Mouse (Mus musculus) induced T-regulatory cell, adult 2 months (primary cell): ENCODE measurements around the gene Plekhh2.

Experiments
- DNase-seq: peaks from one replicate; pipeline ENCODE4 v3.0.0-alpha.2; 2012; ENCODE audit warnings: low read depth

The Plekhh2 gene

DNA sequence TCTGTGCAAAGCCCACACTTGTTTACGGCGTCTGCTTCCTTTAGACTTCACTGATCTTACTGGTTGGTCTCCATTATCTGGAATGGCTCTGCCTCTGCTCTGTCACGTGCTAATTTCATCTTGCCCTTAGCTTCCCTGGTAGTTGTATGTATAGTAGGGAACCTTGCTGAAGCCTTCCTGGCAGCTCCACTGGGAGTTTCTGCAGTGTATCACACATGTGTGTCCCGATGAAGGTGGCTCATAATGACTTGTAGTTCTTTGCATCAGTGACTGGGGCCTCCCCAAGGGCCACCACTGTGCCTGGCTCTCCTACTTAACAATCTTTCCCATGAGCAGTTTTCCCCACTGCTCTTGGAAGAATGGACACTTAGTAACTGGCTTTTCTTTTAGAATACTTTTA is 96.9 kb downstream of the Plekhh2 start:
- no peak for DNase-seq

DNA sequence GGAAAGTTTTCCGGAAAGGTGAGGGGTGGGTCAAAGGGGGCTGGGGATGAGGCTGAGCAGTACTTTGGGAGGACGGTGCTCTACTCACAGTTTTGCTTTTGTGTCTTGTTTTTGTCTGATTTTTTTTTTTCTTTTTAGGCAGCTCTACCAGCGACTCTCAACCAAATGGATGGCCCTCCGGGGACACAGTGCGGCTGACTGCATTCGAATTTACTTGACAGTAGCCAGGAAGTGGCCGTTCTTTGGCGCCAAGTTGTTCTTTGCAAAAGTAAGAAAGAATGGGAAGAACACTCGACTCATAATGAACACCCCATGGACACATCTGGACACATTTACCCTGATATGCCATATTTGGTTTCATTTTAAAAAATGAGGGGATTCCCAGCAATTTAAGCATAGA is 99.8 kb downstream of the Plekhh2 start:
- no peak for DNase-seq

DNA sequence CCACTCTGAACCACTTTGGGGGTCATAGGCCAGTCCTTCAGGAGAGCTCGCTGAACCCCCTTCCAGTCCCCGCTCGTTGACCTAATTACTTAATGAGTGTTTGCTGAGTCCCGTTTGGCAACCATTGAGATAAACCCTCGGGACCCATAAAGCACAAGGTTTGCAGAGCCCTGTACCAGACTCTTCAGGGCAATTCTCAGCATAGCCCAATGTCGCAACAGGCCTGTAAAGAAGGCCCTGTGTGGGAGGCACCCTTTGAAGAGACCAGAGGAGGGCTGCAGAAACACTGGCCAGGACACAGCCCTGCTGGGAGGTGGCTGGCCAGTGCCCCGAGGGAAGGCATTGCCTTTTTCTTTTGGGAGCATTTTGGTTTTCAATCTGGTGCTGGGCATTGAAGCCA is 100.3 kb downstream of the Plekhh2 start:
- DNase-seq = no peak

DNA sequence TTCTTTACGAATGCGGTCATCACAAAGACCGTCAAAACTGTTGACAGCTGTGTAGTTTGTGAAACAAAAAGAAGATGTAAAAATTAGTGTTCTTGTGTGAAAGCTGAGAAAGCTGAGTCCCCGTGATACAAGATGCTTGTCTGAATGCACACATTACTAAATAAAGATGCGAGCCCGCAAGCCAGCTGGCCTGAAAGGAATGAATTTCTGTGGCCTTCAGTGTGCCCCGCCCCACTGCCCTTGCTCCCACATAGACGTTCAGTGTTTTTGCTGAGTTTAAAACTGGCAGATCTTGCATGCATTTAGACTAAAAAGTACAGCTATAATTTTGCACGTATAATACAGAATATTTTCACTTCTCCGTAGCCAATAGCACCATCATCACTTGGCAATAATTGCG is 104.1 kb downstream of the Plekhh2 start:
- DNase-seq = no peak

DNA sequence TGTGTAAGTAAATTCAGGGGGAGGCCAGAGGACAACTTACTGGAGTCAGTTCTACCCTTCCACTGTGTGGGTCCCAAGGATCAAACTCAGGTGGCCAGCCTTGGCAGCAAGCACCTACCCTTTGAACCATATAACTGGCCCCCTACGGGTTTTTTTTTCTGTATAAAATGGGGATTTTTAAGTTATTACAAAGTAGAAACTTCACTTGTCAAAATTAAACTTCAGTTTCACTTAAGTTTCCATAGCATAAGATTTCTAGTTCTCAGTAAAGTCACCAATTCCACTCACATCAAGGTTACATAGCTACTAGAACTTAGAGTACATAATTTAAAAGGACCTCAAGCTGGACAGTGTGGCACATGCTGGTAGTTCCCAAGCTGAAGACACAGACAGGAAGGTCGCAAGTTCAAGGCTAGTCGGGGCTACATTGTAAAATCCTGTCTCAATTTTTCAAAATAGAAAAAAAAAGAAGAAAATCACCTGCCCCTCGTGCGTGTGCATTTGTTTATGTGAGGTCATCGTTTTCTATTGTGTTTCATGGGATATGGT is 104.9 kb downstream of the Plekhh2 start:
- no peak for DNase-seq

DNA sequence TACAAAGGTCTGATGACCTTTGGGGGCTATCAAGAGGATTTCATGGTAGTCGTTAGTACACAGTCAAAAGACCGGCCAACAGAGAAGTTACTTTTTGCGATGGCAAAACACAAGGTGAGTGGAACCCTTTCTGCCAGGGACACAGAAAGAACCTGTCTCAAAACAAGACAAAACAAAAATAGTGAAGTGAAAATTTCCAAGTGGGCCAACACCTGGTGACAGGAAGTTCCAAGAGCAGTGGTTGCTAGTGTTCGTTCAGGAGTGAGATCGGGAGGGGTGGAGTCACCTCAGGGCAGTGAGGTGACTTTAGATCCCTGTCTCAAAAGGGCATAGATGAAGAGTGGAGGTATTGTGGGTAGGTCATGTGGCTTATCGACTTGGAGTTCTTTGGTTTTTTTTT is 106.3 kb downstream of the Plekhh2 start:
- no peak for DNase-seq

DNA sequence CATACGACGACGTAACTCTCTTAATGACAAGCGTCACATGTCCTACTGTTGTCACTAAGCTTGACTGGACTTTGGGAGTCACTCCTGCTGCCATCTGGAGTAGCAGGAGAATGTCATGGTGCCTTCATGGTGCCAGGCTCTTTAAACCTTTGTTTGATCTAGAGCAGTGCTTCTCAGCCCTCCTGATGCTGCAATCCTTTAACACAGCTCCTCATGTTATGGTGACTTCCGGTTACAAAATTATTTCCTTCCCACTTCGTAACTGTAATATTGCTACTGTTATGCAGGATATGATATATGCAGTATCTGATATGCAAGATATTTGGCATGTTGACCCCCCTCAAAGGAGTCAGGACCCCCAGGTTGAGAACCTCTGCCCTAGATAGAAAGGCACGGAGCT is 107.4 kb downstream of the Plekhh2 start:
- no peak for DNase-seq

DNA sequence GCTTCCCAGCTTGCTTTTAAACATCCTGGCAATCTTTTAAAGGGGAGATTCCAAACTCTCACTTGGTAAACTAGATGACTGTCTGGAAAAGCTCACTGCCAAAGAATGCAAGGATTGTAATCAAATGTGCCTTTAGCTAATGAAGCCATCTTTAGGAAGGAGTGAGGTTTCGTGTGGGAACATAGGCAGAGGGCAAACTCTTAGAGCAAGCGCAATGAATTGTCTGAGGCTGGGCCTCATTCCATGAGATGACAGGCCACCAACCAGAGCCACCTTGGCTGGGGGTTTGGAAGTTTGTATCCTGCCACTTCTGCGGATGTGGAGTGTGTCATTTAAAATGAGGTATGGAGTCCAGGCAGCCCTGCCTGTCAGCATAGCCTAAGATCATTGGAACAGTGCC is 108.4 kb downstream of the Plekhh2 start:
- no peak for DNase-seq

DNA sequence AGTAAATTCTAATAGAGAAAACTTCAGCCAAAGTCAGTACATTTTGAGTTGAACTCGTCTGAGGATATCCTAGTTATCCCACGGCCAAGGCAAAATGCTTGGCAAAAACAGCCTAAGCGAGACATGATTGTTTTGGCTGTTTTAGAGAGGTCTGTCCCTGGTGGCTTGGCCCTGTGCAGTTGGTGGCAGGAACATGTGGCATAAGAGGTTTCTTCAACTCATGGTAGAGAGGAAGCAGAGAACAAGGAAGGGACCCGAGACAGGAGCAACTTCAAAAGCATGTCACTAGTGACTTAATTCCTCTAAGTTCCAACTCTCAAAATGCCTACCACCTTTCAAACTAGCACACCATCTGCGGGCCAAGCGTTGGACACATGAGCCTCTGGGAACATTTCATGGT is 108.9 kb downstream of the Plekhh2 start:
- DNase-seq = no peak

DNA sequence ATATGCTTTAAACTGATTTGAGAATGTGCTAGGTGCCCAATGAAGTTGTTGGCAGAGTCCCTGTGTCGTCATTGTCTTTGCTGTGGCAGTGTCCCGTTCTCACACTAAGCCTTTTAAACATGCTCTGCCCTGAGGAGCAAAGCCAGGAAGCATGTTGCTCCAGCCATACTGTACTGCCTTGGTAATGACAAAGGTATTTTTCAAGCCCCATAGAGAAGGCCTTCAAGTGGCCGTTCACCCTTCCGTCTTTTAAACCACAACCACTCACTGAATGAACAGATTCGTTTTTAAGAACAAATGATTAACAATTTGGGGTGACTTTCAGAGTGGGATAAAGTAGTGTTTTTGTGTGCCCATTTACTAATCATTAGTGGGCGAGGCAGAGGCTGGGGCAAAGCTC is 109.5 kb downstream of the Plekhh2 start:
- no peak for DNase-seq

DNA sequence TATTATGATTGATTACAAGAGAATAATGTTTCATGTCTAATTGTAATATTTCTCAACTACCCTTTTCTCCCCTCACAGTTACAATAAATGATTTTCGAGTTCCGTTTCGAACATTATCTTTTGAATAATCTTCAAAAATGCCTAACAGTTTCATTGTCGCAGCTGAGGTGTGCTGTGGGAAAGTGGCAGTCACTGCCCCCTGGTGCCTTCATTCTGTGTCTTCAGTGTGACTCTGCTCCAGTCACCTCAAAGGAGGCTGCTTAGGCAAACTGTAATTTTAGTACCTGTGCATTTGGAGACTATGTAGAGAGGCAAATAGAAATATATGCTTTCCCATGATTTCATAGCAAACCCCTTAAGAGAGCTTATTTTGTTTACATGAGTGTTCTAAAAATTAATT is 110.3 kb downstream of the Plekhh2 start:
- DNase-seq = peak; percentile 18

DNA sequence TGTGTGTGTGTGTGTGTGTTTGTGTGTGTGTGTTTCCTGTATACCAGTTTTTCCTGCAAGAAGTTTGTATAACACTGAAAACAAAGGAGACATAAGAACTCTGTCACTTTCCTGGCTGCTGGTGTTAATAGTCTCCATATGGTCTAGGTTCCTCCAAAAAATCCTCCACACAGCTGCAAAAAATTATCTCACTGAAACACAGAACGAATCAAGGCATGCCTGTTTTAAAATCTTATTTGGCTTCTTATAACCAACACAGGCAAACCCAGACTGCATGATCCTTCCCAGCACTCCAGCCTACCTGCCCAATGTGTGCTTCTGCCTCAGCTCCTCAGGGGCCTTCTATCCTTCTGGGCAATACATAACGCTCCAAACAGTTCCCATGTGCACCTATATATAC is 111.2 kb downstream of the Plekhh2 start:
- DNase-seq = no peak

DNA sequence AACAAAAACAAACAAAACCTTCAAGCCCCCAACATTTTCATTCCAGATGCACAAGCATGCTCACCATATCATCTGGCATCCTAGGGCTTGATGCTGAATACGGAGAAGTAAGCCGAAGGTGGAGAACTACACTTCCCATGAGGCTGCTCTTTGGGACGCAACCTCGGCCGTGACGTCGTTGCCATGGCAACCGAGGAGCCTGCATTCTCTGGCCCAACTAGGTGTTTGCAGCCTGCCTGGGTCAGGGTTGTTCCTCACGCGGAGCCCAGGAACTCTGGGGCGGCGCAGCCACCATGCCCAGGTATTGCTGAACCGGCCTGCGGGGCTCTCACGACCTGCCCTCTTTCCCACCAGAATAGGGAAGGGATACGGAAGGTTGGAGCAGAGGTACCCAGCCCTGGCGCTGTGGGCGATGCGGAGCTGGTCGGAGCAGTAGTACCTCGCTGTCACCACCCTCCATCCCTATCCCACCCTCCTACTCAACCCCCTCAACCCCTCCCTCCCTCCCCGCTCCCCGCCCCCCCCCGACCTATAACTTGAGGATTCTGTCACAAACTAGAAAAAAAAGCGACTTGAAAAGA is 114.7 kb downstream of the Plekhh2 start, which contains the start of gene Dync2li1:
Dync2li1 (plus strand) TSS at position 221 of the 581 bp plus-strand sequence.
- DNase-seq = peak; percentile 94

DNA sequence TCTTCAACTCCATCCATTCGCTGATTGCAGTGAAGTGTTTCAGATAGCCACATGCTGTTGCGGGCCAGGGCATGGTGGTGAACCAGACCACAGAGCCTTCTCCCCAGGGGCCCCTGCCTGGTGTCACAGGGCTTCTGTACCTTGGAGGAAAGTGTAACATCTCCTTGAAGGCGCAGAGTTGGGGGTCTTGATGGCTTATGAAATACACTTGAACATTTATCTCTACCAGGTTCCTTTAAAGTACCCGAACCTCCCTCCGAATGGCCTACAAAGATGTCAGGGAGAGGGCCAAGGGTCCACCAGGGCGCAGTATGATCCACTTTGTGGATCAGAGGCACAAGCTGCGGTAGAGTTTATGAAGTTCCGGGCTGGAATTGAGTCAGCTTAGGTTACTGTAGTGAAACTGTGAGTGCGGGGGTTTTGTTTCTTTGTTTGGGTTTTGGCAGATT is 115.2 kb downstream of the Plekhh2 start:
- DNase-seq = peak; percentile 20

DNA sequence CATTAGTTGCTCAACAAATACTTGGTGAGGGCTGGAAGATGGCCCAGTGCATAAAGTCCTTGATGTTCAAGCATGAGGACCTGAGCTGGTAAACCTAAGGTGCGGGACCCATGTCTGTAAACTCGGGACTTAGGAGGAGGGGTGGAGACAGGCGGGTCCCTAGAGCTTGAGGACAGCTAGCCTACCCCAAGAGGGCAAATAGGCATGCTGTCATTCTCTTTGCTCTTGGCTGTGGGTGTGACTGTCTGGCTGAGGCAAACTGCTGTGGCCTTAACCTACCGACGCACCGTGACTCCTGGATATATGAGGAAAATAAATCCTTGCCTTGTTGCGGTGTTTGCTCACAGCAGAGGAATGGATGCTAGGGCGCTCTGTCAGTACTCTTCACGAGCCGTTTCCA is 116.0 kb downstream of the Plekhh2 start:
- DNase-seq = no peak

DNA sequence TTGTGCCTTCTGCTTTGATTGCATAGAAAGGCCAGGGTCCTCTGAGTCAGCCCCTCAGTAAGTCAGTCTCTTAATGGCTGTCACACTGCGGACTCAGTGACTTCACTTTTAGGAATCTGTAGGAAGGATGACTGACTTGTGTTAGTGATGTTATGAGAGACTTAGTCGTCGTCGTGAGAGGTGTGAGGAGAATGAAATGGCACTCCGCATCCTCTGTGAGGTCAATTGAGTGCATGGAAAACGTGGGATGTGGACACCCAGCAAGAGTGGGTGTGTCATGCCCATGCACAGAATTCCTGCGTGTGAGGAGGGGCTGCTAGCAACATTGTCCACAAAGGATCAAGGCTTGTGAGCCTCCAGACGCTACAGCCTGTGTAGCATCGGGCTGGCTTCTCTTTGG is 116.9 kb downstream of the Plekhh2 start:
- no peak for DNase-seq

DNA sequence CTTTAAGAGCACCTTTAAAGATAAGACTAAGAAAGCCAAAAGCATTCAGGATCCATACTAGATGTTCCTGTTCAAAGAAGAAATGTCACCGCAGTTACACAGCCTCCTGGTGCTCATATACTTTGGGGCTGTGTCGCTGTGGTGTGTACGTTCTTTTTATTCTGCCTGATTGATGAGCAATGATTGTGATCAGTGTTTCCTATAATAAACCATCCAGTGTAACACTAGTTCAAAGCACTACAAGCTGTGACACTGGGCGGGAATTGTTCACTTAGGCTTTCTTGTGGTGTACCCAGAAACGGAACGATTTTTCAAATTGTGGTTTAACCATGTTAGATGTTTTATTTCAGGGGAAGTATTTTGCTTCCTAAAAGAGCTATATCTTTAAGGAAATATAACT is 120.1 kb downstream of the Plekhh2 start:
- DNase-seq = no peak

DNA sequence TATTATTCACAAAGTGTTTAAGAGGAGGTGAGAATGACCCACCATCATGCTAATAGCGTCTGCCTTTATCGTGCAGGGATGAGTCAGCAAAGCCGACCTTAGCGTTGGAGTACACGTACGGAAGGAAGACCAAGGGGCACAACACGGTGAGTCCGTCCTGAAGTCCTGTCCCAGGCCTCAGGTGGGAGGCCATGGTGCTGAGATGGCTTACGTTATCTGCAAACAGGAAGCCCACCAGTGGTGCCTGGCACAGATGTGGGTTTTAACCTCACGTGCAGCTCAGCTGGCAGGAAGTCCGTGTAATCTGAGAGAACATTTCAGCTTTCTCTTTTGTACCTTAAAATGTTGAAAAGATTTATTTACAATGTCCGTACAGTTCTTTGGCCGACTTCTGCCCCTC is 121.7 kb downstream of the Plekhh2 start:
- DNase-seq = peak; percentile 59

DNA sequence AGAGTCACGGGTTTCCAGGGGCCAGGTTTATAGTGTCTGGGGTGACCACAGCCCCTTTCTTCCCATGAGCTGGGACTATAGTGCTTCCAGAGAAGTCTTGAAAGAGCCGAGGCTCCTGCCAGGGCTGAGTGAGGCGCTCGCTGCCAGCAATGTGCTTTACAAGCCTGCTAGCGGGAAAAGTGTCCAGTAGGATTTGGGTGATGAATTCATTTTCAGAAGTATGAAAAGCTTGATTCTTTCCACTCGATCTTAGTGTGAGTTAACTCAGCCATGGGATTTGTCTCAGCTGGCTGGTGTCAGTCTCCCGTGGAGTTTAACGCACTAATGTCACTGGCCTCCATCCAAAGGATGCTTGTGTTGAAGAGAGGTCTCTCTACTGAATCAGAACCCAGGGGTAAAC is 124.6 kb downstream of the Plekhh2 start:
- no peak for DNase-seq

DNA sequence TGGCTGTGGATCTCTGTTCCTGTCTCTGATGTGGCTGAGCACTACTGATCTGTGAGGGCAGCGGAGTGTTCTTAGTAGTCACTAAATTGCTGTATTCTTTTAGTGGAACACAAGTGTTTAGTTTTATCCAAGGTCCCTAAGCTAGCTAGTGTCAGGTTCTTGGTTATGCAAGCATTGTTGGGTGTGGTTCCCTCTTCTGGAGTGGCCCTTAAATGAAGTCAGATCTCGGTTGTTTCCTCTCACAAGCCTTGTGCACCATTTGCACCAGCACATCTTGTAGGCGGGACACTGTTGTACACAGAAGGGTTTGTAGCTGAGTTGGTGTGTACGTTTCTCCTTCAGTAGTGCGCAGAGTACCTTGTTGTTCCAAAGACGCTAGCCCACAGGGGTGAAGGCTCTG is 126.3 kb downstream of the Plekhh2 start:
- no peak for DNase-seq

DNA sequence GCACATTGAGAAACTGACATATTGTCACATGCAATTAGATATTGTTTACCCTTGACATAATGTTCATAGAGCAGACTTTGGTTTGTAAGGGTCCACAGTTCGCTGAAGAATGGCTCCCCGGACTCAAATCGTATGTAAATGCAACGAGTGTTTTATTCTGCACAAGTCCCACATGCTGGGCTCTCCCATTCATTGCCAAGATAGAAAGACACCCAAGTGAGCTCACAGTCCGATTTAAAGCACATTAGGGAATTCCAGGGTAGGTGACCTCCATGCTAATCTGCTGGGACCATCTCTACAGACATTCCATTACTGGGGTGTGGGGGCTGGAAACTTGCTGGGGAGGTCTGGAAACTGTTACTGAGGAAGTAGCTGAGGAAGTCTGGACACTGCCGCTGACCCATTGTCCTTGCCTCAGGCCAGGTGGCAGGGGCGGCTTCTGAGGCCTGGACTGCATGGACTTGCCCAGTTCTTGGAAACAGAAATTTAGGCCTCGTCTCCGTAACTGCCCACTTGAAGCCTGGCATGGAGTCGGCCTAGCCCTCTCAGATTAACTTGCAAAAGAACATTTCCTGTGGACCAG is 128.2 kb downstream of the Plekhh2 start:
- DNase-seq = no peak

DNA sequence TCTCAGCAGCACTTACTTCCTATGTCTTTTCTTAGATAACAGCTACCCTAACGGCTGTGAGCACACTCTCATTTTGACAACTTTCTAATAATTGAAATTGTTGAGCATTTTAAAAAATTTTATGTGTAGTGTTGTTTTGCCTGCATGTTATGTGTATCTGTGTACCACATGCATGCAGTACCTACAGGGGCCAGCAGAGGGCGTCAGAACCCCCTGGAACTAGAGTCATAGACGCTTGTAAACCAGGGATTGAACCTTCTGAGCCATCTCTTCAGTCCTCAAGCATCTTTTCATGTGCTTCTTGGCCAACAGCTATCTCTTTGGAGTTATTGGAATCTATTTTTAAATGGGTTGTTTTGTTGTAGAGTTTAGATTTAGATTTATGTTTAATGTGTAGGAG is 130.2 kb downstream of the Plekhh2 start:
- peak; percentile 64 for DNase-seq

DNA sequence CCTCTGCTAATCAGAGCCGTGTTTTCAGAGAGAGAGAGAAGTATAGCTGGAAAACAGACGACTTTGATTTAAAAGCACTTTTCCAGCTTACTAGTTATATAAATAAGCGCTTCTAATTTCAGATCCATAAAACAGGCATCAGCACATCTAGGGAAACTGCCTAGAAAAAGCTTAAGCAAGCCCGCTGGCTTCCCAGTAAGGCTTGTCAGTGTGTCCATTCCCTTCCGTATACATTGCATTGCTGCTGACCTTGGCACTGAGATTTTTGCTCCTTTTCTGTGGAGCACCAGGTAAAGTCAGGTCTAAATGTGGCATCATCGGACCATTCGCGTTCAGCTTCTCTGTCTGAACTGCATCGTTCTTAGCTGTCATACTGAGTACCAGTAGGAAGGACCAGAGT is 130.6 kb downstream of the Plekhh2 start:
- DNase-seq = no peak
